In the genomic region with DNA sequence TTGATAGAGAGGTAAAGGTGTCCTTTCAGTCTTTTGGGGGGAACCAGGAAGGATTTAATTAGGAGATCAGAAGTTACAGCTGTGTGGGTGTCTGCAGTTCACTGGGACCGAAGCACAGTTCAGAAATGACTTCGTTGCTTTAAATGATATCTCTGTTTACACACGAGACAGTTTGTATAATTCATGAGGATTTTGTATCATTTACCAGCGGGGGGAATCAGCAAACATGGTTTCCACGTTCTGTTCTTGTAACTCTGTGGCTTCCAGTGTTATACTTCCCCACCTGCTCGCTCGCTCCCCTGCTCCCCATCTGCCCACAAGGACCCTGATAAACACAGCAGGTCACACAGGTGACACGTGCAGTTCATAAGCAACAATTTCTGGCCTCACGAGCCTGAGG, we compare ENCODE assay signal across 26 mouse cellular contexts. TPM values are rescaled to one million over a fixed set of nuclear protein-coding genes. Genes with fewer than 3 reads are reported as not detected.
DNase-seq lines count a peak whose midpoint lies in the region; ATAC-seq and TF ChIP-seq lines count a peak whose summit lies in the region.
"Had no signal": no experiment of that assay in that cellular context is flagged by ENCODE, and none has a peak within 500 bp of the region (broad histone marks: within the 10 kb centered on the region; RNA-seq: fewer than 3 reads in every experiment).

No protein-coding gene starts in this region.

- H3K27ac ChIP-seq in midbrain, embryonic 10.5 days (replicated peaks), result peak overlapping the region; percentile 46; the same call in 1 of the 2 replicates
- H3K27ac ChIP-seq in midbrain, embryonic 14.5 days (replicated peaks; ENCODE audit: low read depth, low read length), result no peak overlapping the region
- no peak overlapping the region for H3K27ac ChIP-seq in CH12.LX (ENCODE audit: insufficient read depth, low read depth)
- H3K27ac ChIP-seq: embryonic facial prominence, embryonic 10.5 days; embryonic facial prominence, embryonic 12.5 days; forebrain, embryonic 12.5 days had no signal

- no peak for TF ChIP-seq EP300 in CH12.LX (IDR thresholded peaks at IDR 0.05; ENCODE audit: low read length)

- WGBS in midbrain, embryonic 10.5 days, result 84% methylated on average over 9 of the region's 9 CpGs
- 57% methylated on average over 9 of the region's 9 CpGs for WGBS in midbrain, embryonic 14.5 days

- H3K9me3 ChIP-seq in midbrain, embryonic 10.5 days (replicated peaks), result no peaks in the 10 kb centered on the region
- no peaks in the 10 kb centered on the region for H3K9me3 ChIP-seq in midbrain, embryonic 14.5 days (ENCODE audit: control insufficient read depth, low read length)
- no peaks in the 10 kb centered on the region for H3K9me3 ChIP-seq in CH12.LX (replicated peaks; ENCODE audit: low read length)
- H3K9me3 ChIP-seq: embryonic facial prominence, embryonic 10.5 days; embryonic facial prominence, embryonic 12.5 days; forebrain, embryonic 12.5 days had no signal

- ATAC-seq in midbrain, embryonic 14.5 days (ENCODE audit: low FRiP score, low TSS enrichment), result no peak
- ATAC-seq in erythroblast, adult 5-6 weeks (replicated peaks; ENCODE audit: low FRiP score, poor library complexity, severe bottlenecking), result no peak
- ATAC-seq: activated CD4-positive, CD25-positive, alpha-beta regulatory T cell, adult 4 months; forebrain, embryonic 14.5 days; forebrain, embryonic 16.5 days; Patski had no signal

- H3K4me3 ChIP-seq in midbrain, embryonic 10.5 days, result no peak overlapping the region
- H3K4me3 ChIP-seq in midbrain, embryonic 14.5 days (replicated peaks; ENCODE audit: low read depth, low read length), result no peak overlapping the region
- no peak overlapping the region for H3K4me3 ChIP-seq in CH12.LX (replicated peaks in 1 of 3; ENCODE audit: low read depth in 2 of 3, low read length in 2 of 3, poor library complexity in 1 of 3)
- H3K4me3 ChIP-seq: embryonic facial prominence, embryonic 10.5 days; embryonic facial prominence, embryonic 12.5 days; erythroblast, embryonic 14.5 days; forebrain, embryonic 12.5 days had no signal

- no peak for TF ChIP-seq RAD21 in CH12.LX (IDR thresholded peaks at IDR 0.05; ENCODE audit: low read depth, low read length)

- no peaks in the 10 kb centered on the region for H3K79me2 ChIP-seq in CH12.LX (replicated peaks; ENCODE audit: control insufficient read depth, extremely low read depth, insufficient read depth, poor library complexity, severe bottlenecking)

- H3K4me1 ChIP-seq in midbrain, embryonic 10.5 days, result peaks cover 23% of the 10 kb centered on the region
- no peaks in the 10 kb centered on the region for H3K4me1 ChIP-seq in midbrain, embryonic 14.5 days (ENCODE audit: control insufficient read depth, insufficient read depth, low read length)
- peaks cover 3 to 5% of the 10 kb centered on the region in 2 experiments for H3K4me1 ChIP-seq in CH12.LX (ENCODE audit: control insufficient read depth in 1 of 2, insufficient read depth in 2 of 2)

- no peak overlapping the region for H3K4me2 ChIP-seq in midbrain, embryonic 14.5 days (ENCODE audit: low read length)
- H3K4me2 ChIP-seq in CH12.LX (ENCODE audit: insufficient read depth, low read depth, poor library complexity, severe bottlenecking), result peak overlapping the region; percentile 33; the same call in 1 of the 2 replicates
- H3K4me2 ChIP-seq: embryonic facial prominence, embryonic 12.5 days; forebrain, embryonic 12.5 days had no signal

- dilution Hi-C loops in CH12.LX (cut with MboI; ENCODE audit: extremely low pct_ligation_motif_present, extremely low pct_unique_long_range_greater_than_20kb, low sequenced_read_pairs), result no loop called here

- no peaks in the 10 kb centered on the region for H3K27me3 ChIP-seq in midbrain, embryonic 10.5 days (ENCODE audit: low read depth, poor library complexity, severe bottlenecking)
- H3K27me3 ChIP-seq in midbrain, embryonic 14.5 days (ENCODE audit: control insufficient read depth, insufficient read depth, low read length), result no peaks in the 10 kb centered on the region
- peaks cover 11% of the 10 kb centered on the region for H3K27me3 ChIP-seq in CH12.LX (replicated peaks)
- H3K27me3 ChIP-seq: embryonic facial prominence, embryonic 12.5 days; forebrain, embryonic 12.5 days had no signal

- H3K9ac ChIP-seq in midbrain, embryonic 14.5 days (replicated peaks; ENCODE audit: low read length), result no peak overlapping the region
- H3K9ac ChIP-seq in CH12.LX (ENCODE audit: insufficient read depth, low read depth), result no peak overlapping the region
- H3K9ac ChIP-seq: embryonic facial prominence, embryonic 12.5 days; forebrain, embryonic 12.5 days had no signal

- DNase-seq in heart, adult 11 months, result peak; percentile 52
- DNase-seq in heart, postnatal 4 days, result no peak
- no peak for DNase-seq in midbrain, embryonic 10.5 days (ENCODE audit: low spot score)
- DNase-seq in midbrain, embryonic 14.5 days, result no peak
- no peak for DNase-seq in CH12.LX (ENCODE audit: extremely low read depth)
- DNase-seq: adrenal gland, adult 8-10 months; adrenal gland, postnatal 14 days; adrenal gland, postnatal 36 days; cerebellum, adult 11-12 months; cerebellum, adult 2 months; cerebellum, adult 9-10 months; cerebellum, postnatal 10 days; cerebellum, postnatal 25 days had no signal

- no peak for TF ChIP-seq POLR2A in CH12.LX (IDR thresholded peaks at IDR 0.05; ENCODE audit: low read depth, low read length)

- no peak for TF ChIP-seq CTCF in CH12.LX (conservative IDR thresholded peaks at IDR 0.05 in 1 of 2, IDR thresholded peaks at IDR 0.05 in 1 of 2; ENCODE audit: low read depth in 2 of 2, low read length in 2 of 2)

- in situ Hi-C loops in CH12.LX (cut with MboI; ENCODE audit: low pct_ligation_motif_present, low pct_unique_long_range_greater_than_20kb, low sequenced_read_pairs), result no loop called here

- H3K36me3 ChIP-seq in midbrain, embryonic 10.5 days, result no peaks in the 10 kb centered on the region
- no peaks in the 10 kb centered on the region for H3K36me3 ChIP-seq in midbrain, embryonic 14.5 days (ENCODE audit: control insufficient read depth, insufficient read depth, low read length)
- H3K36me3 ChIP-seq in CH12.LX (replicated peaks in 1 of 2; ENCODE audit: control insufficient read depth in 1 of 2, insufficient read depth in 1 of 2, low read length in 1 of 2), result no peaks in the 10 kb centered on the region
- H3K36me3 ChIP-seq: embryonic facial prominence, embryonic 10.5 days; embryonic facial prominence, embryonic 12.5 days; forebrain, embryonic 12.5 days; G1E had no signal

TF ChIP-seq in CH12.LX, 34 proteins besides CTCF, POLR2A, EP300 and RAD21:
- TF ChIP-seq BHLHE40 (IDR thresholded peaks at IDR 0.05; ENCODE audit: low read depth, low read length) (peak; percentile 71), MAZ (IDR thresholded peaks at IDR 0.05; ENCODE audit: low read depth, low read length) (no peak)

RNA-seq across cellular contexts. Expression of gene Spata19, which starts 39.3 kb away (rescaled TPM):
- total RNA-seq in heart, postnatal 4 days (2021), result not detected
- polyA plus RNA-seq in midbrain, embryonic 10.5 days (2016; fragmentation: Nextera tagmentation; extraction: Ambion mirVana), result not detected in 2 replicates
- not detected in 2 replicates for polyA plus RNA-seq in midbrain, embryonic 14.5 days (2014; fragmentation: Nextera tagmentation; extraction: Ambion mirVana)
- total RNA-seq in CH12.LX (2012; rRNA removed) (not detected in 2 replicates), CH12.LX (2014; rRNA removed) (not detected in 2 replicates)
- polyA plus RNA-seq in CH12.LX (2012; ENCODE audit: insufficient read length, low read depth), result not detected in 2 replicates
- not detected in 2 replicates for total RNA-seq in erythroblast, adult 5-6 weeks (2015; ENCODE audit: low replicate concordance)
- total RNA-seq in erythroblast, adult 5-6 weeks (2017; ENCODE audit: low replicate concordance), result not detected in 2 replicates
- total RNA-seq: adrenal gland, adult 18-20 months; adrenal gland, adult 8-10 months; adrenal gland, postnatal 14 days; adrenal gland, postnatal 36 days had no signal
- polyA plus RNA-seq: activated CD4-positive, CD25-positive, alpha-beta regulatory T cell, adult 4 months; C2C12; embryonic facial prominence, embryonic 10.5 days; embryonic facial prominence, embryonic 12.5 days; embryonic facial prominence, embryonic 14.5 days; erythroblast, embryonic 14.5 days; forebrain, embryonic 12.5 days; forebrain, embryonic 16.5 days; G1E; Patski had no signal
